Mouse (Mus musculus) monocyte, adult 2 months (primary cell): Measurements from ENCODE around the gene Mfsd1.

Experiments
- DNase-seq, 2 experiments: peaks; one replicate each; pipeline ENCODE4 v3.0.0; 2022; ENCODE audit warnings: low spot score in 2 of 2, low read depth in 1 of 2

The Mfsd1 gene

DNA sequence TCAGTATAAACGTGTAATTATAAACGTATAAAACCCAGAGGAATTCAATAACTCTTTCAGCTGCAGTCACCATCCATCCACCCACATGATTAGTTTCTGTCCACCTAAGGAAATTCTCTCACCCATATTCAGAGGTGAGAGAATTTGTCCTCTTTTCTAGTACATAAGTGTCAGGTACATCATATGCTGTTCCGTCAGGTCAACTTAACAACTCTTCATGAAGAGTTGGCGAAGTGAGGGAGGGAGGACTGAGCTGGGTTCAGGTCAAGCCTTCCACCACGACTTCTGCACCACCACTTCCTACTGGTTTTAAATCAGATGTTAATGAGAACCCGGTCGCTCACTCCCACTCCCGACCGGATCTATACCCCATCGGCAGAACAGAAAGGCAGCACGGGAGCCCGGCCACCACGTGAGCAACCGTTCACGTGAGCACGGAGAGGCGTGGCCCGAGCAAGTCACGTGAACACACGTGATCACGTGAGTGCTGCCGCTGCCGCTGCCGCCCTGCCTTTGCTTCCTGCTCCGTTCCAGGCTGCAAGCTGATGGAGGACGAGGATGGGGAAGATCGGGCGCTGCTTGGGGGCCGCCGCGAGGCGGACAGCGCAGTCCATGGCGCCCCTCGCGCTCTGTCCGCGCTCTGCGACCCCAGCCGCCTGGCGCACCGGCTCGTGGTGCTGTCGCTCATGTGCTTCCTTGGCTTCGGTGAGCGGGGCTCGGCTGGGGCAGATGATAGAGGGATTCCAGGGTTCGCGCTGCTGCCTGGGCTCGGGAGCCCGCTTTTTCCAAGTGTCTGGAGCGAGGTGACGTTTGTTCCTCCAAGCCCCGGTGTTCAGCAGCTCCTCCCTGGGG is at the start of gene Mfsd1:
Mfsd1 (plus strand) TSS at position 469 of the 852 bp plus-strand sequence.
- DNase-seq: peak; percentile 64 to 75

DNA sequence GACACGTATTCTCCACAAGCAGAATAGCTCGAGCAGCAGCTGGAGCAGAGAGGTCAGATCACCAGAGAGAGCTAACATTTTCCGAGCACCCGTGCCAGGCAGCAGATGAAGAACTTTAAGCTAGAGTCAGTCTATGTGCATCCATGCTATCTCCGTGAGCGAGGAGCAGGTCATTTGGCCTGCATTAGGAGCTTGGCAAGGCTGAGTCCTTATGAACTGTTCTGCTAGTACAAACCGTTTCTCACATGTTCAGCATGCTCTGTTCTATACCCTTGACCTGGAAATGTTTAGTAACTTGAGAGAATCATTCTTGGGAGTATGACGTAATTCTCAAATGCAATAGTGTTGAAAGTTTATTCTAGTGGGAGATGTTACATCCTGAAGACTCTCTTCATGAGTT is 38.9 kb upstream of the Mfsd1 start:
- no peak for DNase-seq

DNA sequence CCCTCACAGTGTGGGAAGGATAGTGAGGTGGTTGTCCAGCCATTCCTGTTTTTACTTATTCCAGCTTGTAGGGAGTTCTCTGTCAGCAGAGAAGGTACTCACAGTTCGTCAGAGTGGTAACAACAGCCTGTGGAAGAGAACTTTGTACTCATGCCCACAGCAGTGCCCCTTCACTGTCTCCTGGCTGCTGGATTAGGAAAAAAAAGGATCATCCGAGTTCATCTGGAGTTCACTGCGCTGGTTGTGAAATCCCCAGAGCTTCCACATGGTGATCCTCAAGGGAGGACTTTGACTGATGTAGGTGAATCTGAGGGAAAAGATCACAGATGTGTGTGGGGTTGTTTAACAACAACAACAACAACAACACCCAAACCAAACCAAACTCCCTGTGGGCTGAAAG is 31.3 kb upstream of the Mfsd1 start:
- DNase-seq: no peak

DNA sequence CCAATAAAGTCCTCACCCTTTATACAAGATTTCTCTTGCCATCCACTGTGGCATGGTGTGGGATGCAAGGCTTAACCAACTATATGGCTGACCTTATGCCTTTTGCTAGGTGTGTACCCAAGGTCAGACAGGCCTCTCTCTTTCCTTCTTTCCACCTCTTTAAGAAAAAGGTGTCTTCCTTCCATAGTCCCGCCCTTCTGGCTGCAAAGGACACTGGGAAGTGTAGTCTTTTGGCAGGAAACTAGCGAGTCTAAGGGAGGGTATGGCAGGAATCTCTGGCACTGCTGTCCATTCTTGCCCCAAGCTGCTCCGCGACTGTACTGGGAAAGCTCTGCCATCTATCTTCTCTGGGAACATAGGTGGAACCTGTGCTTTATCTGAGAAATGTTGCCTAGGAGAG is 29.3 kb upstream of the Mfsd1 start:
- DNase-seq: no peak

DNA sequence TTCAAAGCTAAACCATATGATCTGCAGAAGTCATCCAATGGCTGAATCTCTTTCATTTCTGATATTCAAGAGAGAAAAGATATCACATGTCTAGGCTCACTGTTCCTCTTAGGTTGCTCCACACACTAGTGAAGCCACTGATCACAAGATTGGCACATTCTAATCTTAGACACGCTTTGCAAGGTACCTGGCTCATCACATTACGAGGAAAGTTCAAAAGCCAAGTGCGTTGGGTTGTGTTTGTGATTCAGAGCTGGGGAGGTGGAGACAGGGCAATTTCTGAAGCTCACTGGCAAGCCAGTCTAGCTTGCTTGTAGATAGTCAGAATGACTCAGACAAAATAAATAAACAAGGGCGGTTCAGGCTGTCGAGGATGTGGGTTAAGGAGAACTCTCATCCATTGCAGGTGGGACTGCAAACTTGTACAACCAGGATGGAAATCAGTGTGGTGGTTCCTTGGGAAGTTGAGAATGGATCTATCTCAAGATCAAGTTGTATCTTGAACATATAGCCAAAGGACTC is 28.6 kb upstream of the Mfsd1 start:
- no peak for DNase-seq

DNA sequence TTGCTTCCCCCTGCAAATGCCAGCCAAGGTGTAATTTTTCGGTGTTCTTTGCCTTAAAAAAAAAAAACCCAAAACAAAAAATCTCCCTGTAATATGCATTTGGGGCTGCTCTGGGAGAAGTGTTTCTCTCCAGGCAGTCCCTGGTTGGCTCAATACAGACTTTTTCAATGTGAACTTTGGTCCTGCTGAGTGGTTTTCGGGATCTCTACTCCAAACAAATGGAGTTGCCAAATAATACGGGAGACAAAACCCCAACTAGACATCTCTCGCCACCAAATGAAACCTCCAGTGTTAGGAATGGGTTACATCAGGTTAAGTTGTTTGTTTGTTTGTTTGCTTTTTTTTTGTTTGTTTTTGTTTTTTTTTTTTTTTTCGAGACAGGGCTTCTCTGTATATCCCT is 27.3 kb upstream of the Mfsd1 start:
- DNase-seq: no peak

DNA sequence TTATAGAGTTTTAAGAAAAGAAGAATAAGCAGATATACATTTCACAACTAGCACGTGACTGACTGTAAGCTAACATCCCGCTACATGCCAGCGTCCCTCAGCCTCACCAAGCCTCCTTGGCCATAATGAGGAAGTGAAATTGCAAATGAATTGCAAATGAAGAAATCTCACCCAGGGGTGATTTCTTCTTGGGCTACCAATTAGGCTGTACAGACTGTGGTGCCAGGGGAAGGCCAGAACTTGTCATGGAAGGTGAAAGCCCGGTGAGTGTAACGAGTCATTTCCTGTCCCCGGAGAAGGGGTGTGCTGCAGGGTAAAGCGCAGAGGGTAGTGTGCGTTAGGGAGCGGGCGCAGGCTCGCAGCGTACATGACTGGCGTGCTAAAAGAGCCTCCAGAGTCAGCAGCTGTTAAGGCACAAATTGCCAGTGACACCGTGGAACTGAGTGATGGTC is 25.3 kb upstream of the Mfsd1 start:
- DNase-seq: peak; percentile 58 to 71

DNA sequence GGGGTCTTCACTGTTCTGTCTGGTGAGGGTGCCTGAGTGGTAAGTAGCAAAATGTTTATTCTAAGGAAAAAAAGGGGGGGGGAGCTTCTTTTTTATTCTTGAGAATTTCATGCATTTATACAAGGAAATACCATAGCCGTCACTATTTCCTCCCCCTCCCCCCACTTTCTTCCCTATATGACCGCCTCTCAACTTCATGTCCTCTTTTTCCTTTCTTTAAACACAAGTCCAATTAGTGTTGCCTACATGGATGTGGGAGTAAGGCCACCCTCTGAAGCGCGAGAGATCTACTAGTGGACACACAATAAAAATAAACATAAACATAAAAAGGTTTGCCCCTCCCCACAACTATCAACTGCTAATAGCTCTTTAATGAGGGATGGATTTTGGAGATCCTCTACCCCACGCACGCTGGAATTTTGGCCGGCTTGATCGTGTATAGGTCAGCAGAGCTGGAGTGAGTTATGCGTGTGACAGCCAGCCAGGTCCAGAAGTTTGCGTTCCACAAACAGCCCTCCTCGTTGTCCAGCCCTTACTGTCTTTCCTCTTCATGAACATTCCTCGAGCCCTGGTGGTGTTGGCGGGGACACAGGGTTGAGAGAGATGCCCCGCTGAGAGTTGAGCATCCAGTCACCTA is 24.7 kb upstream of the Mfsd1 start:
- no peak for DNase-seq

DNA sequence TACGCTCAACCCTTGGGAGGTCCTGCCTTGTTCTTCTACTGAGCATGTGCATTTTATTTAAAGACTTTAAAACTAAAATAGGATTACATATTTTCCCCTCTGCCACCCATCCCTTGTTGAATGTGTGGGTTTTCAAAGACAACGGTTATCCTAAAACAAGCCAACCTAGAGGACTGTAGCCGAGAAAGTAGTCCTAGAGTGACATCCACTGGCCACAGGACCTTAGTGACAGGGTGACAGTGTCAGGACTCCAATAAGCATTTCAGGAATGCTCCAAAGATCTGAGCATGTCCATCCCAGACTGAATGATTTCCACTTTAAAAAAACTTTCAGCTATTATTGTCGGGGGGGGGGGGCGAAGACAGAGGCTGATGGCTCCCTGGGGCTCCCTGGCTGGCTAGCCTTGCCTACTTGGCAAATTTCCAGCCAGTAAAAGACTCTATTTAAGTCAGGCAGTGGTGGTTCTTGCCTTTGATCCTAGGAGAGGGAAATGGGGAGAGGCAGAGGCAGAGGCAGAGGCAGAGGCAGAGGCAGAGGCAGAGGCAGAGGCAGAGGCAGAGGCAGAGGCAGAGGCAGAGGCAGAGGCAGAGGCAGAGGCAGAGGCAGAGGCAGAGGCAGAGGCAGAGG is 17.7 kb upstream of the Mfsd1 start:
- DNase-seq: no peak

DNA sequence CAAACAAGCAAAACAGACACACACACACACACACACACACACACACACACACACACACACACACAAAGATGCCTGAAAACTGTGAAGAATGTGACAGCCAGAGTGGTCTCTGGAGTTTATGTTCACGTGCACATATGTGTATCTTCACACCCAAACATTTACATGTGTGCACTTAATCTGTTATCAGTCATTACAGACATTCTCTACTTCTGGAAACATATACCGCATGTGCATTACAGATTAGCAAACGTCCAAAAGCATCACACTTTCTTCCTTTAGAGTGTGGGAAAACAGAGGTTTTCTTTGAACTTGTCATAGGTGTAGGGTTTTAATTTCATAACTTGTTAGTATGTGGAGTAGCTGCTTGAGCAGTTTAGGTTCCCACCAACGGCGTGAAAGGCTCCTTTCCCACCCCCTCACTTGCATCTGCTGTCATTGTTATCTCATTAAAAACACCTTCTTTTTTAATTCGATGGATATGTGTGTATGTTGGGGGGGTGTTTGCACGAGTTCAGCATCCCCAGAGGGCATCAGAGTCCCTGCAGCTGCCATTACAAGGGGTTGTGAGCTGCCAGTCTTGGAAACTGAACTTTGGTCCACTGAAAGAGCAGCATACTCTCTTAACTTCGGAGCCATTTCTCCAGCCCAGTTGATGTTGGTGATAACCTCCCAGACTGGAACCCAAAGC is 16.9 kb upstream of the Mfsd1 start:
- DNase-seq: no peak

DNA sequence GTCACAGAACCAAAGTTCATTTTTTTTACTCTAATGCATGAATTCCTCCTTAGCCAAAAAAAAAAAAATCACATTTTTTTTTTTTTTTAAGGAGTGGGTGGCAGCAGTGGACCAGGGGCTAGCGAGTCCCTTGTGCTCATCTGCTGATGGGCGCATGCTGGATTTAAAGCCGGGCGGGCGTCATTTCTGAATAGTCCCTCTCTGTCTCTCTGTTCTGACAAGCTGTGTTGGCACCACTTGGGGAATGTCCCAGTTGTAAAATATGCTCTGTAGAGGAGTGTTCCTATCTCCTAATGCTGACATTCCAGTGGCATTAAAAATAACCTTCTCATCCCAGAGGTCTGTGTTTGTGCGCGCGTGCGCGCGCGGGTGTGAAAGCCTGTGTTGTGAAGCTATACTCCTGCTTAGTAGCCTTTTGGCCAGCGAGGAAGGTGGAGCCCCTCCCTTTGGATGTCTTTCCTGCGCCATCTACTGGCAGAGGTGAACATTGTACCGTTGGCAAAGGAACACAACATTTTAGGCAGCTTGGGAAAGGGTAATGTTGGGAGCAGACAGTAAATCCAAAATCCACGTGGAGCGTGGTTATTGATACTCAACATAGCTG is 14.4 kb upstream of the Mfsd1 start:
- peak in 1 of 2 experiments; percentile 47 for DNase-seq

DNA sequence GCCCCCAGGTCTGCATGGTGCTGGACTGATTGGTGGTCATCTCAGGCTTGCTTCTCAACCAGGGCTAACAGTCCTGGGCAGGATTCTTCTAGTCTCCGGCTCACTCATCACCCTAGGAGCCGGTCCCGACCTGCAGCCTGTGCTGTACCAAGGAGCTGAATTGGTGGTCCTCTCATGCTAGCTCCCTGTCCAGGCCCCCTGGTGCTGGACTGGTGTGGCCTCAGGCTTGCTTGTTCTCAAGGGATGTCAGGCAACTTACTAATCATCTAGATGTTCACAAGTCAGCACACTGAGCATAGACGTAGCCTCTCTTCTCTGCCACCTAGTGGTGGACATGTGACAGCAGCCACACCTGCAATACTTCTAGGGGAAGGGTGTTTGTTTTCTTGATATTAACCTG is 9.6 kb upstream of the Mfsd1 start:
- no peak for DNase-seq

DNA sequence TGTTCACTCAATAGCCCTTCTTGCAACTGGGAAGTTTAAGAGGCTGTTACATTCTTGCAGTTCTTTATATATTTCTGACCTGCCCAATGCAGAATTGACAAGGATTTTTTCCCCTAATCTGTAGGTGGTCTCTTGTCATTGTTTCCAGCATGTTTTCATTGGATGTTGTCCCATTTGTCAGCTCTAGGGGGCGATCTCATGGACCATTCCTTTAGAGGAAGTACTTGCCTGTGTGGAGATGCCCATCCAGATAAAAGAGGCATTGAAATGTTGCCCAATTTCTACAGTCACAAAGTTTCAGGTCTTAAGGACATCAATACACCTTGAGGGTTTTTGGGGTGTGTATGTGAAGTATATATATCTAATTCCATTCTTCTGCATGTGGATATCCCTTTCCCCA is 9.0 kb upstream of the Mfsd1 start:
- DNase-seq: no peak

DNA sequence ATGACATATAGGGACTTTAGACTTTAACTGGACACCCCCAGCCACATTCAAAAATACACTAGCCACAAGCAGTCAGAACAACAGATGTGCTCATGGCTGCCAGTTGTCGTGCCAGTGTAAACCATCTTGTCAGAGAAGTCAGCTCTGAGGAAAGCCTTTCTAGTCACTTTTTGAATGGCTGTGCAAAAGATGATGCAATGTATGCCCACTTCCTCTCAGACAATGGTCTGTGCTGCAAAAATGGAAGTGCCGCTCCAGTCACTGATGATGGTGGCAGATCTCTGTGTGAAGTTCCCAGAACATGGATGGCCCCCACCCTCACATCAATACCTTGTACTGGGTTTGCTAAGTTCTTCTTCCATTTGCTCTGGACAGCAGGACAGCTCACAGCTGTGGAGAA is 6.3 kb upstream of the Mfsd1 start:
- peak in 1 of 2 experiments; percentile 7 for DNase-seq

DNA sequence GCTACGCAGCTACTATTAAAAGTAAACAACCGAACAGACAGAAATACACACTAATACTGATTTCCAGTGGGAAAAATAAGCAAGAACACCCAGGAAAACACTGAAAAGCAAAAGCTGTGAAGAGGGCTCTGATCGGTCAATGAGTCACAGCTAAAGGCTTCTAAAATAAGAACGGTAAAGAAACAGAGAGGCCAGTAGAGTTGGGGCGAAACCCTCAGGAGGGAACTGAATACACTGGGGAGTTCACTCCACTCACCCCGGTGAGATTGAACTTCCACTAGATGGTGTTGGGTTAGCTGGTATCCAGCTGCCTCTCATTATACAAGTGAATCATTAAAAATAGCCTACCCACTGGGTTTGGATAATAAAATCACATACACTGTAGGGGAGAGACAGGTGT is 5.8 kb upstream of the Mfsd1 start:
- no peak for DNase-seq

DNA sequence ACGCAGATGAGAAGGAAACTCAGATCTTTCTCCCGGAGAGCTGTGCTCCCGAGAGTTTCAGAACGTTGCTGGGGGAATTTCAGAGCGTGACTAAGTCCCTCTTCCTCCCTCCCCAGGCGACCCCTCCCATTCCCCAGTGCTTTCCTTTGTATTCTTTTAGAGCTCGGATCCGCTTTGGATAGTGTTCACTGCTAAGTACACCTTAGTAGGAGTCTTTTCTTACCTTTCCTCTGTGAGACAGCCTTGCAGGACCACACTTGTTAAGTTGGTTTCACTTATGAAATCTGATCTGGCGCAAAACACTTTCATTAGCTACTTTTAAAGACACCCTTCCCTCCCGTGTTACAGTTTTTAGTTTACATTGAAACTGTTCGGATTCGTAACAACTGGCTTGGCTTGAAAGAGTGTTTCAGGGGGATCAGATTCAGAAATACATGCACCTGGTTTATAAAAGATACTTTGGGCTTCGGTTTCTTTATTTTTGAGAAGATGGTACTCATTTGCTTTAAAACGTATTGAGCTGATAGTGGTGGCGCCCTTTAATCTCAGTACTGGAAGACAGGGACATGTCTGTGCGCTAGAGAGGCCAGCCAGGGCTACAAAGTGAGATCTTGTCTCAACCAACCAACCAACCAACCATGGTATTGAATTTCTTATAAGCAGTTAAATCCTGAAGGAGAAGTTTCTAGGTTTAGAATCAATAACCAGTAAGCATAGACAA is 744 bp downstream of the Mfsd1 start:
- DNase-seq: no peak

DNA sequence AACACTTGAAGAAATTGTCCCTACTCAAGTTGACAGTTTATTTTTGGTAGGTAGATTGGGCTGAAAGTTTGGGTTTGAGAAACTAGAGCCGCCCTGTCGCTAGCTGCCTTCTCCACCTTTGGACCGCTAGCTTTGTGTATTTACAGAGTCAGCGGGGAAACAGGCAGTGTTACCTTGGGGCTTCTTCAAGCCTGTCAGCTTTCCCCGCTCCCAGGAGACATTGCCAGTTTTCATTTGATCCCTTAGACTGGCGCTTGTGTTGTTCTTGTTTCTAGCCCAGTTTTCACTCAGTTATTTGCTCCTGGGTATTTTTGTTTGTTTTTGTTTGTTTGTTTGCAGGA is 1.3 kb downstream of the Mfsd1 start:
- no peak for DNase-seq

DNA sequence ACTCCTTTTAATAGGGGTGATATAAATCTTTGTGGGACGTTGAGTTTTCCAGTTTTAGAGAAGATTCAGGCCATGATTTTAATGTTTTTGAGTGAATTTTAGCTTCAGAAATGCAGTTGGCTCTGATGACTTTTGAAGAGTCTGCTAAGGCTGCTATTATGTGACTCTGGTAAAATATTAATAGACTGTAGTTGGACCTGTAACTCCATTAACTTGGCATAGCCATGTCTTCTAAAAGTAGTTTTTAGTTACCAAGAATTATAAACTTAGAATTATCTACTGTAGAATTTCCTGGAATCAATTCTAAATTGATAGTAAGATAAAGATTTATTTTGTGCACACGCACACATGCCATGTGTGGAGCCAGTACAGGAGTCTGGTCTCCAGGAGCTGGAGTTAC is 4.0 kb downstream of the Mfsd1 start:
- DNase-seq: no peak

DNA sequence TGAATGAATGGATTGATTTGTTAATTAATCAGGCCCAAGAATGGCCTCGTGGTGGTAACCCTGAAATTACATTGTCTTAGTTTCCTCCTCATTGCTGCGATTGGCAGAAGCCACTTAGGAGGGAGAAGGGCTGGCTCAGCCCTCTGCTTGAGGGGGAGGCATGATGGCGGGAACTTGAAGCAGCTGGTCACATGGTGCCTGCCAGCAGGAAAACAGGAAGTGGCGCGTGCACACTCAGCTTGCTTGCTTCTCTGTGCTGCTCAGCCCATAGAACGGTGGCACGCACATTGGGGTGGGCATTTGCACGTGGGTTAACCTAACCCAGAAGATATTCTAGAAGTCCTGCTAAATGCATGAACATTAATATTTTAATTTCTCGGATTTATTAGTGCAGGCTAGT is 4.9 kb downstream of the Mfsd1 start:
- no peak for DNase-seq

DNA sequence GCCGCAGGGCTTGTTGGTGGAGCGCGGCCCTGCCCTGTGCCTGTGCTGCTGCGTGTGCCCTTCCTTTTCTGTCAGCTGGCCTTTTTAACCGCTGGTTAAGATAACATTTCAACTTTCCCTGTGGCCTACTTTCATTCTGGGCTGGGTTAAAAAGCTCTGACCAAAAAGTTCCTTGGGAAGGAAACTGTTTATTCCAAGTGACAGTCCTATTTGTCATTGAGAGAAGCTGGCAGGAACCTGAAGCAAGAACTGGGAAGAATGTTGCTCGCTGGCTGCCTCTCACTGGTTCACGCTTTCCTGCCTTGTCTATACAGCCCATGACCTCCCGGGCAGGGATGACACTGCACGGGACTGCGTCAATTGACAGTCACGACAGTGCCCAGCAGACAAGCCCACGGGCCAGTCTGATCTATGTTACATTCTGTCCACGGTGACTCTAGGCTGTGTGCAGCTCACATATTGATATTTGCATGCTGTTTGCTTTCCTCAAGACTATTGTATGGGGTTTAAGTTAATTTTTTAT is 19.1 kb downstream of the Mfsd1 start:
- DNase-seq: no peak
